Mouse (Mus musculus): ENCODE results near the gene Akap6. TPM values are rescaled to one million over a fixed set of nuclear protein-coding genes. Genes with fewer than 3 reads are reported as not detected.

Gene Akap6
- polyA plus RNA-seq, 1 experiment from 2014 or later: 1.6 TPM

DNA sequence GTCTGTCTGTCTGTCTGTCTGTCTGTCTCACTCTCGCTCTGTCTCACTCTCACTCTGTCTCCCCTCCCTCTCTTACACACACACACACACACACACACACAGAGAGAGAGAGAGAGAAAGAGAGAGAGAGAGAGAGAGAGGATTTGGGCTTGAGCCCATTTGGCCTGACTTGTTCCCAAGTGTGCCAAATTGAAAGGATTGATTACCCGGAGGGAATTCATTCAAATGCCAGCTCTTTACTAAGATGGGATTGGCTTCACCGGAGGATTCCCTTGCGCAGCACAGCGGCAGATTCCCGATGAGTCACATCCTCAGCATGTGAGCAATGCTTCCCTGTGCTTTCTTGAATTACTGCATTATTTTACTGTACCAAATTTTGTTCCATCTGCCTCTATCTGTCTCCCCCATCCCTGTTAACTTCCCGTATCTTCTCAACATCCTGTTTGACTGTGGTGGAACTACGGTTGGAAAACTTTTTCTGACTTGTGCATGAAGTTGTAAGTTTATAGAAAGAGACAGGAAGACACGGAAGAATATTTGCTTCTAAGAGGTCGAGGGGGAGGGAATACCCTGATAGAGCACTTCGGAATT is 447.4 kb downstream of the Akap6 start:
- Histone ChIP-seq H3K4me2 (peak overlapping the region; percentile 22; the same call in 1 of the 2 replicates), H3K4me3 (replicated peaks) (no peak overlapping the region), H3K36me3 (no peaks in the 10 kb centered on the region), H3K9ac (no peak overlapping the region), H3K9me3 (no peaks in the 10 kb centered on the region), H3K4me1 (no peaks in the 10 kb centered on the region), H3K27me3 (replicated peaks) (no peaks in the 10 kb centered on the region), H3K27ac (no peak overlapping the region)
- ATAC-seq (ENCODE audit: insufficient read depth, low FRiP score, low read depth): no peak
- 39% methylated on average over 11 of the region's 11 CpGs for WGBS

GRCm38 (mm10) chr12:53147696-53148095 is 448.5 kb downstream of the Akap6 start:
- H3K4me3 ChIP-seq (replicated peaks): no peak overlapping the region
- WGBS: 79% methylated on average over 11 of the region's 11 CpGs
- no peaks in the 10 kb centered on the region for H3K4me1 ChIP-seq
- H3K9me3 ChIP-seq: no peaks in the 10 kb centered on the region
- no peak for ATAC-seq (ENCODE audit: insufficient read depth, low FRiP score, low read depth)
- H3K4me2 ChIP-seq: no peak overlapping the region
- no peaks in the 10 kb centered on the region for H3K36me3 ChIP-seq
- no peak overlapping the region for H3K9ac ChIP-seq
- H3K27ac ChIP-seq: no peak overlapping the region
- no peaks in the 10 kb centered on the region for H3K27me3 ChIP-seq (replicated peaks)

DNA sequence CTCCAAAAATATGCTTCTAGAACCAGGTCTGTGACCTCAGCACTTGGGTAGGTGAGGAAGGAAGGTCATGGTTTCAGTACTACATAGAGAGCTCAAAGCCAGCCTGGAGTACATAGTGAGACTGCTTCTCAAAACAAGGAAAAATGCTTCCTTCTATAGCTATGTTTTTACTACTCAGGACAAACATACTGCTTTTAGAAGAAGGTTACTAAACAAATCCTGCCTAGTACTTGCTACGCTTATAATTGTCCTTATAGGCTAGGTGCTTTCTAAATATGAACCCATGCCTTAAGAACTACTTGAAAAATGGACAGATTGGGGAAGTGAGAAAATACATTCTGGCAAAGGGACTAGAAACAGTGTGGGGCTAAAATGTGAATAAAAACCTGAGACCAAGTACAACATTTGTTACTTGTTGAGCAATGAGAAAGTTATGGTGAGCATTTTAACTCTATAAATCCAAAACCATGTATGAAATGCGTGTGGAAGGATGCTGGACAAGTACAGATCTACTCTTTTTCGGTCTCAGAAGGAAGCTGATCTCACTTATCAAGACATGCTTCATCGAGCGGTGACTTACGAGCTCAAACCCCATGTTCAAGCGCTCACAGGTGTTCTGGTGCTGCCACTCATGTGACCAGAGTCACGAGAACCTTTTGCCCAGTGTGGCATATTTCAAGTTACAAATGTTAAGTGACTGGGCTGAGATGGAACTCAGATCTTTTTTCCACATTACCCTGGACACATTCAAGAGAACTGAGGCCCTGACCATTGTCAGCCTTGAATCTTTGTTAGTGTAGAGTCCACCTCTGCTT is 469.2 kb downstream of the Akap6 start:
- Histone ChIP-seq H3K27ac (no peak overlapping the region), H3K4me3 (replicated peaks) (no peak overlapping the region), H3K4me1 (no peaks in the 10 kb centered on the region), H3K27me3 (replicated peaks) (no peaks in the 10 kb centered on the region), H3K4me2 (no peak overlapping the region), H3K36me3 (no peaks in the 10 kb centered on the region), H3K9ac (no peak overlapping the region), H3K9me3 (no peaks in the 10 kb centered on the region)
- ATAC-seq (ENCODE audit: insufficient read depth, low FRiP score, low read depth): no peak
- 88% methylated on average over 8 of the region's 8 CpGs for WGBS

DNA sequence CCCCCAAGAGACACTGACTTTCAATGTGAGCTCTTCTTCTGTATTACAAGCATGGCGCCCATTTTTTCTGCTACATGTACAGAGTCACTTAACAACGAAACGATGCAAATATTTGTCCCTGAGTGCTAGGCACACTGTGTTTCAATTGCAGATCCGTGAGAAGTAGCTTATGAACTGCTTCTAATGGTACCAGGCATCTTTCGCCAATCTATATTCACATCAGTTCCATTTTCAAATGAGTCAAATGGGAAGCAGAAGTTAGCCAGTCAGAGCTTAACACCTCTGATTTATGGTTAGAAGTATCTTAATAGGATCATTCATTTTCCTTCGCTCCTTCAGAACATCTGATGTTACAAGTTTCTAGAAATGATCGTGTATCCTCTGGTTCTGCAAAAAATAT is 492.3 kb downstream of the Akap6 start:
- Histone ChIP-seq H3K27me3 (replicated peaks) (no peaks in the 10 kb centered on the region), H3K9me3 (no peaks in the 10 kb centered on the region), H3K27ac (no peak overlapping the region), H3K4me1 (no peaks in the 10 kb centered on the region), H3K4me2 (no peak overlapping the region), H3K4me3 (replicated peaks) (no peak overlapping the region), H3K36me3 (no peaks in the 10 kb centered on the region), H3K9ac (no peak overlapping the region)
- no peak for ATAC-seq (ENCODE audit: insufficient read depth, low FRiP score, low read depth)
- 84% methylated on average over 7 of the region's 7 CpGs for WGBS

GRCm38 (mm10) chr12:53193664-53194063 is 494.5 kb downstream of the Akap6 start:
- no peak overlapping the region for H3K4me3 ChIP-seq (replicated peaks)
- 78% methylated on average over 5 of the region's 5 CpGs for WGBS

More at GRCm38 (mm10) chr12:53193664-53194063, 494.5 kb downstream of the Akap6 start:
- no peak overlapping the region for H3K9ac ChIP-seq
- no peaks in the 10 kb centered on the region for H3K4me1 ChIP-seq
- no peak for ATAC-seq (ENCODE audit: insufficient read depth, low FRiP score, low read depth)
- H3K27ac ChIP-seq: no peak overlapping the region
- H3K36me3 ChIP-seq: no peaks in the 10 kb centered on the region
- no peak overlapping the region for H3K4me2 ChIP-seq
- no peaks in the 10 kb centered on the region for H3K9me3 ChIP-seq
- H3K27me3 ChIP-seq (replicated peaks): no peaks in the 10 kb centered on the region

Other genes with a start within 250 kb of the Akap6 start
- gene Arhgap5, start 195.4 kb upstream of the Akap6 start, polyA plus RNA-seq (2015; fragmentation: Nextera tagmentation; extraction: Ambion mirVana): 40.0 and 41.7 TPM in 2 replicates

Measured in stomach, embryonic 15.5 days (tissue).